Mouse (Mus musculus): ENCODE data around the gene Slc25a12. TPM values are rescaled to one million over a fixed set of nuclear protein-coding genes. Genes with fewer than 3 reads are reported as not detected.
A peak's percentile ranks its signal among the peaks of the same experiment; 100 is the strongest.

Gene Slc25a12
- total RNA-seq, 1 experiment from 2014 or later, result 48.2 TPM

DNA sequence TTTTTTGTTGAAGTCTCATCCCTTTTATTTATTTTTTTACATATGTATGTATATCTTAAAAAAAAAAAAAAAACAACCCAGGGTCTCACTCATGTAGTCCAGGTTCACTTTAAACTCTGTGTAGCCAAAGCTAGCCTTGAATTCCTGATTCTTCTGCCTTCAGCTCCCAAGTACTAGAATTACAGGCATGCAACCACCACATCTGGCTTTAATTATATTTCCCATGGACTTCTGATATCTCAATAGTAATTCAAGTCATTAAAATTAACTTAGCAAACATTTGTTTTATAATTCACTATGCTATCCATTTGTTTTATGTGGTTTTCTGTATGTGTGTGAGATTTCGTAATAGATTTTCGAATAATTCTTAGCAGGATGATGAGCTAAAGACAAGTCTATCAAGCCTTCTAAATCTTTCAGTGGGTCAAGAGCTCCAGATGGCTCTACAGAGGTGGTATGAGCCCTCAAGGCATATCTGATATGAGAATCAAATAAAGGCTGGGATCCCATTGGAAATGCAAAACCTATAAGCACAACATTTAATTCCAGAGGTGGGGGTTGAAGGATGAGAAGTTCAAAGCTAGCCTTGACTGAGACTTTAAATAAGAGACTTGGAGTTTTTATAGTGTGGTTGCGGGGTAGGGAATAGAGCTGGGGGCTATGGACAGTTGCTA lies 51.3 kb downstream of the Slc25a12 start:
- no peak for ATAC-seq (replicated peaks; ENCODE audit: low read depth, poor library complexity, severe bottlenecking)

DNA sequence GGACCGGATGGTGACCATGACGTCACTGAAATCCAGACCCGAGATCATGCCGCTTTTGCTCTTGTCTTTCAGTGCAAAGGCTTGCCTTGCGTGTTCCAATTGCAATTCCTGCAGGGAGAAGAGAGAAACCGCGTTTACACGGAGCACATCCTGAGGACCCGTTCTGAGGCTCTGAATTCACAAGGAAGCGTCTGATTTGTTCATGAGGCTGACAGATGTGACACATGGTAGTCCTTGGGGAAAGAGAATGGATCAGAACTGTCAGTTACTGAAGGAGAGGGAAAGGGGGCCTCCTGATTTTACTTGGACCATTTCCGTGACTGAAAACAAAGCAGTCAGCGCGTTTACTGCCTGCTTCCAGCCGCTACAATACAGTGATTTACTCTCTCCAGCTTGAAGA lies 52.5 kb downstream of the Slc25a12 start:
- no peak for ATAC-seq (replicated peaks; ENCODE audit: low read depth, poor library complexity, severe bottlenecking)

DNA sequence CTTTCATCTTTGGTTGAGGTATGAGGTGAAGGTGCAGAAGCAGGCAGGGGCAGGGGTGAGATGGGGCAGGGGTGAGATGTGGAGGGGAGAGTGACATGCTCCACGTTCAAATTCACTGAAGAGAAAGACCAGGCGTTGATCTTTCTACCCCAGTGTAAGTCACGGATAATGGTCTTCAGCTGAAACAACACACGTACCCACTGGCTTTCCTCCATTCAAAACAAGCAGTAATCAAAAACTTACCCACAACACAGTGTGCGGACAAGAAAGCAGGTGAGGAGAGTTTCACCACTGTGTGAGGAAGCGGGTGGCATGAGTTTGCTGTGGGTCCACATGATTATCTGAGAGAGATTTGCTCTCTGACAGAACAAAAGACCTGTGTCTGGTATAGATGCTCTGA lies 53.5 kb downstream of the Slc25a12 start:
- no peak for ATAC-seq (replicated peaks; ENCODE audit: low read depth, poor library complexity, severe bottlenecking)

DNA sequence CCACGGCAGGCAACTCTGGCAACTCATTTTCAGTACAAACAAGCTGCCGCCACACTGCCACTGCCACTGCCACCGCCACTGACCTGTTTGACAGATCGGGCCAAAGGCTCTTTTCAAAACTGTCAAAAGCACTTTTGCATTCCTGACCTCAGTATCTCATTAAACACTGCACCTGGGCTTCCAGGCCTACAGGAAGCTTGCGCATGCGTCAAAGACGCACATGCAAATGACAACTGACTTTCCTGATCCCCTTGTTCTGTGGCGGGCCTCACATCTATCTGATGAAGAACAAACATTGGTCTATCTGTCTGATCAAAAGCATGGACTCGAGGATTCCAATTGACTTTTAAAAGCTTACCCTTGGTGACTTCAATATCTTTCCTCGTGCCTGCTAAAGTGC lies 55.5 kb downstream of the Slc25a12 start:
- no peak for ATAC-seq (replicated peaks; ENCODE audit: low read depth, poor library complexity, severe bottlenecking)

DNA sequence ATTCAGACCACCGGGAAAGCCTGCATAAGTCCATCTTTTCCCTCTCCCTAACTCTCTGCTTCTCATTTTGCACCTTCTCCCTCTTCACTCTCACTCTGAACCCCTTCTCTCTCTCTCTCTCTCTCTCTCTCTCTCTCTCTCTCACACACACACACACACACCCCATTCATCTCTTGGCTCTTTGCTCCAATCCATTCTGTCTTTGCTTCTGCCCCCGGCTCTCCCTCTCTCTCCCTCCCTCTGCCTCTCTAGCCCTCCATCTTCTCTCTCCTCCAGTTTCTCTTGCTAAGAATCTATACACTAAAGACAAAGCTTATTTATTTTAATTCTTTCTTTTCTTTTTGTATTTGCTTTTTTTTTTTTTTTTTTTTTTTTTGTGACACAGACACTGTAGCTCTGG lies 57.8 kb downstream of the Slc25a12 start:
- no peak for ATAC-seq (replicated peaks; ENCODE audit: low read depth, poor library complexity, severe bottlenecking)

DNA sequence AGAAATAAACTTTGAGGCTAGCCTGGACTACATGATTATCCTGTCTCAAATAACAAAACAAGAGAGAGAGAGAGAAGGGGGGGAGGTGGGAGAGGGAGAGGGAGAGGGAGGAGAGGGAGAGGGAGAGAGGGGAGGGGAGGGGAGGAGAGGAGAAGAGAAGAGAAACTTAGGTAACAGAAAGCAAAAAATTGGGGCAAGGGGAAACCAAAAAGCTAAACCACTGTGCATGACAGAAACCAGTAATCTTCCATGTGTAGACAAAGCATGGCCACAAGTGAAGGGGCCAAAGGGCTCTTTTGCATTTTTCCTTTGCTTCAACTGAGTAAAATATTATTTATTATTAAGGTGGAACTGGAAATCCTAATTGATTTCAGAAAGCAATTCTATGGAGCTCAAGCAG lies 61.2 kb downstream of the Slc25a12 start:
- no peak for ATAC-seq (replicated peaks; ENCODE audit: low read depth, poor library complexity, severe bottlenecking)

DNA sequence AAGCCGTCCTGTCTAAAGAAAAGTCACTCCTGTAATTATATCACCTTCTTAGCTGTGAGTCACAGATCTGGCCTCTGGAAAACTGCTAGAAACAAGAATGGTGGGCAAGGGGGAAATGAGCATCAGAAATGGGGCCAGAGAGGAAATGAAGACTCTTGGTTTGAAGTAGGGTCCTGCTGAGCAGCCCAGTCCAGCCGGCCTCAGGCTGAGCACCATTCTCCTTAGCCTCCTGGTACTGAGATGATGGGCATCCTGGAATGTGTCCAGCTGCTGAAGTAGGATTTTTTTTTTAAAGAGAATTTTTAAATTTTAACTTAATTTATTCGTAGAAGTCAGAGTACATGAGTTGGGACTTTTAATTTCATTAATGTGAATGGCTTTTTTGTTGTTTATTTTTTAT lies 62.7 kb downstream of the Slc25a12 start:
- ATAC-seq (replicated peaks; ENCODE audit: low read depth, poor library complexity, severe bottlenecking), result no peak

DNA sequence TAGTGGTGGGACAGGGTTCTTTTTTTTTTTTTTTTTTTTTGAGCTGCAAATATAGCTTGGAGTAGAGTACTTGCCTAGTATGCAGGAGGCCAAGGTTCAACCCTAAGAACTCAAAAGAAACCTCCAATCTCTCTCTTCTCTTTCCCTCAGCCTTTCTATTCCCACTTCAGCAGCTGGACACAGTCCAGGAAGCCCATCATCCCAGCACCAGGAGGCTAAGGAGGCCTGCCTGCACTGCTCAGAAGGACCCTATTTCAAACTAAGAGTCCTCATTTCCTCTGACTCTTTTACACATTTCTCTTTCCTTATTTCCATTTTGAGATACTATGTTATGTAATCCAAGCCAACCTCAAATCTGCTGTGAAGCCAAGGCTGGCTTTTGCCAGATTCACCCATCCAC lies 64.3 kb downstream of the Slc25a12 start:
- no peak for ATAC-seq (replicated peaks; ENCODE audit: low read depth, poor library complexity, severe bottlenecking)

DNA sequence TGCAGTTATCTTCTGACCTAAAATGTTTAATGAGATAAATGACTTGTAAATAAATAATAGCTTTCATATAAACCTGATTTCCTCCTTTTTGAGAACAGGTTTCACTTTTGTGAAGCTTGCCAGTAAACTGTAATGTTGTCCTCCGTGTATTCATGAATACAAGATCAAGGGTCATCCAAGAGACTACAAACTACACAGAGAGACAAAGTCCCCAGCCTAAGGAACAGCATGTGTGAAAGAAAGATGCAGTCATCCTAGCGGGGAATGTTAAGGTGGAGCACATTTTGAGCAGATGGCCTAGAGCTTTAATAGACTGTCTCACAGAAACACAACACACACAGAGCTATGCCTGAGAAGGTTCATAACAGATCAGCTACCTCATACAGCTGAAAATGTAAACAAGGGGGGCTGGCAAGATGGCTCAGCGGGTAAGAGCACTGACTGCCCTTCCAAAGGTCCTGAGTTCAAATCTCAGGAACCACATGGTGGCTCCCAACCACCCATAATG lies 65.3 kb downstream of the Slc25a12 start:
- no peak for ATAC-seq (replicated peaks; ENCODE audit: low read depth, poor library complexity, severe bottlenecking)

DNA sequence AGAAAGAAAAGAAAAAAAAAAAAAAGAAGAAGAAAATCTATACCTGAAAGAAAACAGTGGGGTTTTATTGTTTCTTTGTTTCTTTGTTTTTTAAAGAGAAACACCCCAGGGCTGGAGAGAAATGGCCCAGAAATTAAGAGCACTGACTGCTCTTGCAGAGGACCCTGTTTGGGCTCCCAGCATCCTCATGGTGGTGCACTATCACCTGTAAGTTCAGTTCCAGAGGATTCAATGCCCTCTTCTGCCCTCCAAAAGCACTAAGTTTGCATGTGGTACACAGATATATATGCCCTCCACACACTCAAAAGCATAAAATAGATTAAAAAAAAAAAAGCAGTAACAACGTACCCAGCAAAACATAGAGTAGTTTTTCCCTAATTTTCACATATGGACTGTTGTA lies 68.8 kb downstream of the Slc25a12 start:
- no peak for ATAC-seq (replicated peaks; ENCODE audit: low read depth, poor library complexity, severe bottlenecking)

DNA sequence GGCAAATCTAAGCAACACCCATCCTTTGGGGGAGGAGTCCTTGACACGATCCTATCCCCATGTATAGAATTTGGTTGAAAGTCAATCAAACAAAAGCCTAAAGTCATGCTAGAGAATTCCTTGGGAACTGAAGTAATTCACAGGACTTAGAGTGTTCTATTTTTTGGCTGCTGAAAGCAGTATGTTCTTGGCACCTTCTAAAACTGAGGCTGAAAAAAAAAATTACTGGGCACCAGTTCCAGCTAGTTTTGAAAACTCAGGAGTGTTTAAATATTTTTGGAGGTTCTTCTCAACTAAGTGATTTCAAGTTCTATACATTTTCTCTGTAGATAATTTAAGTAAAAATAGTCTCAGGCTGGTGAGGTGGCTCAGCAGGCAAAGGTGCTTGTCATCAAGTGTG lies 70.0 kb downstream of the Slc25a12 start:
- ATAC-seq (replicated peaks; ENCODE audit: low read depth, poor library complexity, severe bottlenecking), result no peak

DNA sequence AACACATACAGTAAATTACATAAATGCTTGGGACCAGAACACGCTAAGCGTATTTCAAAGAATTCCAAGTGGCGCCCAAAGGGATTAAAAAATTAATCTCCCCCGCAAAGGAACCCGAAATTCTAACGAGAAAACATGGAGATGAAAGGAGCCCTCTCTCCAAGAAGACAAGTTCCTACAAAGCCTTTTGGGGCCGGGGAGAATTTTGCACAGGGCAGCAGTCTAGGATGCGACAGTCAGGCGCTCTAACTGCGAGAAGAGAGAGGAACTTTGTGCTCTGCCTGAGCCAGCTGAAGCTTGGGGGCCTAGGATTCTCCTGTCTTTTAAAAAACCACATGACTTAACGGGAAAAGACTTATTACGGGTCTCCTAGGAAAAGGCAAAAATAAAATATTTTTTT lies 71.7 kb downstream of the Slc25a12 start:
- ATAC-seq (replicated peaks; ENCODE audit: low read depth, poor library complexity, severe bottlenecking), result no peak

DNA sequence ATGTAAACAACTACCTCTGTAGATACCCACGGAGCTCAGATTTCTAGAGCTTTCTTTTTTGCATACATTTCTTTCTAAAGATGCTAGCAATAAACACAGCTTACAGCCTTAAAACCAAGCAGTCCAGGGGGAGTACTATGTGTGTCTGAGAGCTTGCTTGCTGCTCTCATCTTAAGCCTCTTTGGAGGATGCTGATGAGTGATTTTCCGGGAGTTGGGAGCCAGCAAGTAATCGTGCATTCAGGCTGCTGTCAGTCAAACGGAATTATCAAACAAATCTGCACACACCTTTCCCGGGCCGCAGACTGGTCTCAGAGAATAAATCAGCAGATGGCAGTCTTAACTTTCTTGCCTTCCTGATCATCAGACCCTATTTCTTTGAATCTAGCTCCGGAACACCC lies 73.1 kb downstream of the Slc25a12 start:
- no peak for ATAC-seq (replicated peaks; ENCODE audit: low read depth, poor library complexity, severe bottlenecking)

DNA sequence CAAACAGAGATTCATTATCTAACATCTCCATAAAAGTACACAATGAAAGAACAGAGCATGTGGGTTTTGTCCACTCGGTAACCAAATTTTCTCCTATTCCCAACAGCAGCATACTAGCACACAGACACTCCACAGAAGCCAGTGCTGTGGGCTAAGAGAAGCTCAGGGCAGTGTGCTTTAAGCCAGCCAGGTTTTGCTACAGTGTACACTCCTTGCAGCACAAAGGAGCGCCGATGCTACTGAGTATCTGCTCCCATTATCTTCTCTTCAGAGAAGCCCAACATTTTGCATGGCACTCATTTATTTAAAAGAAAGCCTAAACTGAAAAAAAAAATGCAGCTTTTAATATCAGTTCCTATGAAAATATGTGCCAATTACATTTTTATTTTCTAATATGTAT lies 73.6 kb downstream of the Slc25a12 start:
- ATAC-seq (replicated peaks; ENCODE audit: low read depth, poor library complexity, severe bottlenecking), result no peak

DNA sequence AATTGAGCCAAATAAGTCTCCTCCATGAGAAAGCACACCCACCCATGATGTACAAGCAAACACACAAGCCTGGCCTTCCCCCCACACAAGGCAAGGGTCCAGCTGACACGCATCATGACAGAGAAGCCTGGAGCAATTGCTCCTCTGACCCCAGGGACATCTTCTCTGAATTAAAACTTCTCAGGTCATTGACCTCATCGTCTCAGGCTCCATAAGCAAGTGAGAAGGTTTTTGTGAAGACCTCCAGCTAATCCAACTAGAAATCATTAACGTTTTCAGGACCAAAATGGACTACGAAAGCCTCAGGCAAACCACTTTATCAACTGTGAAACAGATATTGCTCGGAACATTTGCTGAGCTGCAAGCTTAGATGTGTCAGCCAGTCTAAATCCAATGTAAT lies 76.0 kb downstream of the Slc25a12 start:
- ATAC-seq (replicated peaks; ENCODE audit: low read depth, poor library complexity, severe bottlenecking), result no peak

DNA sequence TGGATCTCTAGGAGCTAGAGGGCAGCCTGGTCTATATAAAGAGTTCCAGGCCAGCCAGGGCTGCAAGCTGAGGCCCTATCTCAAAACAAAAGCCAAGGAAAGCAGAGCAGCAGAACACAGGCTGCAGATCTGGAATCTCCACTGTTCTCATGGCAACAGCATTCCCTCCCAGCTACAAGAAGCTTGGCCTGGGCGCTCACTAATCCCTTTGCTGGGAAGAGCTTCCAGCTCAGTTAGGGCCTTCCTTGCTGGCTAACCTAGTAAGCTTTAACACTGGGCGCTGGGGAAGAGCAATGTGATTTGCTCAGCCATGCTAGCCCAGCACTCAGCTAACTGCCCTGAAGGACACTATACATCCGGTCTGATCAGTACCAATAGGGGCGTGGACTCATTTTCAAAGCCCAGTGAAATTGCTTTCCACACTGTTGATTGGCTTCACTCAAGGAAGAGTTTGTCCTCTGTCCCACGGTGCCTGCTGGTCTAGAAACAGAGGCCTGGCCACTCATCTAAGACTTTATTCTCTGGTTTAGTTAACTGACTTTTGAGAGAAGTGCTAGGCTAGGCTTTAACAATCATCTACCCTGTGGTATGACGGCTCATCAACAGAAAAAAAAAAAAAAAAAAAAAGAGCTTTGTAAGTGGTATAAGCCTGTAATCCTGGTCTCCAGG lies 77.3 kb downstream of the Slc25a12 start:
- ATAC-seq (replicated peaks; ENCODE audit: low read depth, poor library complexity, severe bottlenecking), result no peak

DNA sequence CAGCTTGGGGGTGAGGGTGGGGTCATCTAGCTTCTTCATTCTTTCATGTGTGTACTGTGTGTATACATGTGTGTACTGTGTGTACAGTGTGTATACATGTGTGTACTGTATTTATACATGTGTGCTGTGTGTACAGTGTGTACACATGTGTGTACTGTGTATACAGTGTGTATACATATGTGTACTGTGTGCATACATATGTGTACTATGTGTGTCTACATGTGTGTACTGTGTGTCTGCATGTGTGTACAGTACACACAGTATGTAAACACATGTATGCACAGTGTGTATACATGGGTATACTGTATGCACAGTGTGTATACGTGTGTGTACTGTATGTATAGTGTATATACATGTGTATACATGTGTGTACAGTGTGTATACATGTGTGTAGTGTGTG lies 85.6 kb downstream of the Slc25a12 start:
- ATAC-seq (replicated peaks; ENCODE audit: low read depth, poor library complexity, severe bottlenecking), result no peak

DNA sequence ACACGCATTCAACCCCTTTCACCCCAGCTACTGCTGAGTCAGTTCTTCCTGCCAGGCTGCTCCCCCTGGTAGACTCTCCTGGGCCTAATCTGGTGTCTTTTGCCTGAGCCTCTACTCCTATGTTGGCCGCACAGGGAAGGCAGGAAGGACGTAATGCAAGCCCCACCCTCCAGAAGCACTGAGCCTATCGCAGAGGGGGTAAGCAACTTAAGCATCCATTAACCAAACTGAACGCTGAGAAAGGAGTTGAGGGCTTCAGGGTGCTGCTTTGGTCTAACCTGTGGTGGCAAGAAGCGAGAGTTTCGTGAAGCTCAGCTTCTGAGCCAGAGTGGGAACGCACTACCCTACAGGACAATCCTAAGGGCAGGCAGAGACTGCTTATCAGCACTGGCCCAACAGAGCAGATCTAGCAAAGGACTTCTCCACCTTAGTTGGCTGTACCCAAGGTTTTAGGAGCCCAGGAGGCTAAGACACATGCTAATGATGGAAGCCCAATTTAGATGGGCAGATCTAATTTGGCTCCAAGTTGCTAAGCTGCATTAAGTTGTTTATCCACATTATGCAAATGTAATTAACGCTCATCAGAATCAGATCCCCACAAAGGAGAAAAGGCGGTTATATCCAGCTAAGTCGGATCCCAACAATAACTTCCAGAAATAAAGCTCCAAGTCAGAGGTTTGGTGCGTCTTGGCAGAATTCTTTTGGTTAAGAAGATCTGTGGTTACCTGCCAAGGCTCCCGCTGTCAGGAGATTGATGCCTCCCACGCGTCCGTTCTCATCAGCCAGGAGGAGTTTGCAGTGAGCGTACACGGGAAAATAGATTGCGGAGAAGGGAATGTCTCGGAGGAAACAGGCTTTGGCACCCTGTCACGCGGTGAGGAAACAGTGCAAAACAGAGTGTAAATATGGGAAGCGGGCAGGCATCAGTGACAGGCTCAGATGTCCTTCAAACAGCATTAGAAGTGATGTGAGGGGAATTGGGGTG lies 88.5 kb downstream of the Slc25a12 start:
- ATAC-seq (replicated peaks; ENCODE audit: low read depth, poor library complexity, severe bottlenecking), result no peak

DNA sequence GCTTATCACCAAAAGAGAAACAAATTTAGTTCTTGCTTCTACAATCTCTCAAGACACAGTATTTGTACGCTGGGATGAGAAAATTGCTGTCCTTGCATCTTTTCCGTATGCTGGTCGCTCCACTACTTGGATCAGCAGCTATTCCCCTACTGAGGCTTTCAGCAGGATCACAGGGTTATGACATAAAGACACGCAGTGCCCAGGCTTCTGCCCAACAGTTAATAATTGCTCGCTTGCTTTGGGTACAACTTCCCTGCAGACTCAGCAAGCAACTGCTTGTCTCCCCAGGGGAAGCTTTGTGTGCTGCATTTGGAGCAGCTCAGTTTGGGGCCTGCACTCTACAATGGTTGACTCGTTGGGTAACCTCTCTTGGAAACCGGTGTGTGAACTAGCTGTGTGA lies 91.8 kb downstream of the Slc25a12 start:
- no peak for ATAC-seq (replicated peaks; ENCODE audit: low read depth, poor library complexity, severe bottlenecking)

DNA sequence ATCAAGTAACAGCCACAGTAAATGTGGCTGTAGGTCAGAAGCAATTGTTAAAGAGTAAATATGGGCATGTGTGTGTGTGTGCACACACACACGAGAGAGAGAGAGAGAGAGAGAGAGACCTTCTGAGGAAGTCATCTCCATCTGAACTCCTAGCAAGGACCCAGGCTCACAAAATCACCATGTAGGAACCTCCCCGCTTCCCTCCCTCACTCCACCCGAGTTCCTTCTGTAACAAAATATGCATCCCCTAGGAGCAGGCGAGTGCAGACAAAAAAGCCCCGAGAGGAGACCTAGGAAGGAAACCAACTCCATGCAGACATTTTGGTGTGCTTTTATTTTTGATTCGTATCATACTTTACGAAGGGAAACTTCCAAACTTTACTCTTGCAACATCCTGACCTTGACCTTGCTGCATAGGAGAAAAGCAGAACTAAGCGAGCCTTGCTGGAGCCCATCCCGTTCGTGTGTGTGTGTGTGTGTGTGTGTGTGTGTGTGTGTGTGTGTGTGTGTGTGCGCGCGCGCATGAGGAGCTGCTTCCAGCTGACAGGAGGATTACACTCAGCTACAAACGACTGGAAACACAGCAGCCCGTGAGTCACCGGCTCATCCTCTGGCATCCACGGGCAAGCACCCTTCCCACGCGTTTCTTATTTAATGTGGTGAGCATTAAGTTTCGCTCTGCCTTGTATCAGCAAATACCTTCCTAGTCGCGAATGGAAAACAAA lies 93.4 kb downstream of the Slc25a12 start:
- peak; percentile 70 for ATAC-seq (replicated peaks; ENCODE audit: low read depth, poor library complexity, severe bottlenecking)

All from common myeloid progenitor, adult 5-6 weeks (primary cell).